Mouse (Mus musculus) embryonic facial prominence, embryonic 15.5 days (tissue): ENCODE data around the gene Abhd16b. TPM values are rescaled to one million over a fixed set of nuclear protein-coding genes. Genes with fewer than 3 reads are reported as not detected.

Experiments
- ATAC-seq: fragments of 200-750 bp; cut with Nextera tagmentation; 2 replicates; pipeline ENCODE4 v1.8.0; 2017; ENCODE audit warnings: low read depth, moderate TSS enrichment; ENCODE audit not compliant: insufficient number of reproducible peaks, low FRiP score, low TSS enrichment
- H3K27ac ChIP-seq: fragments of 300-500 bp; sonication (generic); replicated peaks from 2 replicates; pipeline ENCODE4 v1.5.1; 2015; ENCODE audit warnings: mild to moderate bottlenecking, inconsistent platforms
- H3K27me3 ChIP-seq: fragments of 300-500 bp; sonication (generic); 2 replicates; pipeline ENCODE4 v1.6.1; 2015; ENCODE audit warnings: inconsistent platforms
- H3K36me3 ChIP-seq: fragments of 300-500 bp; sonication (generic); 2 replicates; pipeline ENCODE4 v1.6.1; 2015; ENCODE audit warnings: mild to moderate bottlenecking, inconsistent platforms
- H3K4me1 ChIP-seq: fragments of 300-500 bp; sonication (generic); 2 replicates; pipeline ENCODE4 v1.6.1; 2015; ENCODE audit warnings: inconsistent platforms
- H3K4me2 ChIP-seq: fragments of 300-500 bp; sonication (generic); replicated peaks from 2 replicates; pipeline ENCODE4 v1.6.1; 2015; ENCODE audit warnings: mild to moderate bottlenecking, inconsistent platforms
- H3K4me3 ChIP-seq: fragments of 300-500 bp; sonication (generic); replicated peaks from 2 replicates; pipeline ENCODE4 v1.5.1; 2015; ENCODE audit warnings: mild to moderate bottlenecking, inconsistent platforms
- H3K9ac ChIP-seq: fragments of 300-500 bp; sonication (generic); 2 replicates; pipeline ENCODE4 v1.6.1; 2015; ENCODE audit warnings: inconsistent platforms
- H3K9me3 ChIP-seq: fragments of 300-500 bp; sonication (generic); replicated peaks from 2 replicates; pipeline ENCODE4 v1.6.1; 2016; ENCODE audit warnings: inconsistent platforms
- WGBS: fragments of 180-500 bp; shearing (Covaris S2); methylation state at CpG from one replicate; pipeline ENCODE4 v1.1.7; 2015; 5-methylcytosine and 5-hydroxymethylcytosine counted together
- polyA plus RNA-seq: library from polyadenylated mRNA; unstranded; fragments of >200 nt; fragmentation: Nextera tagmentation; extraction: Ambion mirVana; gene quantifications from 2 replicates; pipeline ENCODE4 v1.2.1, GENCODE M21; 2015

Gene Abhd16b
- 0.18 and 0.24 TPM in 2 replicates for polyA plus RNA-seq

GRCm38 (mm10) chr2:181493156-181493927 is at the start of gene Abhd16b:
Gene Abhd16b, plus strand, starts transcription at chr2:181493206.
- Histone ChIP-seq H3K9ac (no peak within 1 kb of the TSS), H3K27ac (no peak within 1 kb of the TSS), H3K36me3 (no peaks in the 10 kb centered on the region), H3K27me3 (no peaks in the 10 kb centered on the region), H3K9me3 (no peaks in the 10 kb centered on the region), H3K4me2 (no peak within 1 kb of the TSS), H3K4me1 (peaks cover 12% of the 10 kb centered on the region), H3K4me3 (no peak within 1 kb of the TSS)
- WGBS, result 81% methylated on average over 31 of the region's 31 CpGs
- ATAC-seq, result no peak

- no peak overlapping the region for H3K9ac ChIP-seq
- ATAC-seq, result no peak
- 61% methylated on average over 4 of the region's 4 CpGs for WGBS
- no peak overlapping the region for H3K27ac ChIP-seq
- no peaks in the 10 kb centered on the region for H3K9me3 ChIP-seq
- no peaks in the 10 kb centered on the region for H3K36me3 ChIP-seq
- no peak overlapping the region for H3K4me2 ChIP-seq
- no peak overlapping the region for H3K4me3 ChIP-seq
- peaks cover 10% of the 10 kb centered on the region for H3K27me3 ChIP-seq
- H3K4me1 ChIP-seq, result no peaks in the 10 kb centered on the region
Measured at GRCm38 (mm10) chr2:181452181-181452580, 40.8 kb upstream of the Abhd16b start.

- Histone ChIP-seq H3K9ac (no peak overlapping the region), H3K27me3 (peaks cover 20% of the 10 kb centered on the region), H3K9me3 (no peaks in the 10 kb centered on the region), H3K4me1 (peaks cover 6% of the 10 kb centered on the region), H3K36me3 (no peaks in the 10 kb centered on the region), H3K4me2 (no peak overlapping the region), H3K4me3 (no peak overlapping the region), H3K27ac (no peak overlapping the region)
- ATAC-seq, result no peak
- 43% methylated on average over 1 of the region's 1 CpGs for WGBS
Measured at GRCm38 (mm10) chr2:181453274-181453673, 39.7 kb upstream of the Abhd16b start.

GRCm38 (mm10) chr2:181455899-181456298 is 37.1 kb upstream of the Abhd16b start:
- H3K4me2 ChIP-seq, result no peak overlapping the region
- H3K4me1 ChIP-seq, result peaks cover 22% of the 10 kb centered on the region
- 70% methylated on average over 2 of the region's 2 CpGs for WGBS
- no peak for ATAC-seq
- H3K9ac ChIP-seq, result no peak overlapping the region
- peaks cover 44% of the 10 kb centered on the region for H3K27me3 ChIP-seq
- H3K9me3 ChIP-seq, result no peaks in the 10 kb centered on the region
- no peak overlapping the region for H3K27ac ChIP-seq
- no peaks in the 10 kb centered on the region for H3K36me3 ChIP-seq
- no peak overlapping the region for H3K4me3 ChIP-seq

GRCm38 (mm10) chr2:181457831-181458230 is 35.2 kb upstream of the Abhd16b start:
- 4% methylated on average over 15 of the region's 15 CpGs for WGBS
- Histone ChIP-seq H3K36me3 (no peaks in the 10 kb centered on the region), H3K4me2 (peak overlapping the region; percentile 100), H3K9me3 (no peaks in the 10 kb centered on the region), H3K27ac (no peak overlapping the region), H3K4me3 (peak overlapping the region; percentile 80), H3K4me1 (peaks cover 22% of the 10 kb centered on the region), H3K9ac (no peak overlapping the region), H3K27me3 (peaks cover 61% of the 10 kb centered on the region)
- no peak for ATAC-seq

GRCm38 (mm10) chr2:181458411-181459152 is 34.4 kb upstream of the Abhd16b start:
- no peak overlapping the region for H3K27ac ChIP-seq

GRCm38 (mm10) chr2:181459153-181459672 is 33.8 kb upstream of the Abhd16b start, which contains the start of gene Zbtb46:
Gene Zbtb46, minus strand, starts transcription at chr2:181459426.
- Histone ChIP-seq H3K4me1 (peaks cover 22% of the 10 kb centered on the region), H3K9ac (peak within 1 kb of the TSS; percentile 57), H3K27me3 (peaks cover 70% of the 10 kb centered on the region), H3K36me3 (no peaks in the 10 kb centered on the region), H3K27ac (no peak within 1 kb of the TSS), H3K4me2 (peak within 1 kb of the TSS; percentile 100), H3K9me3 (no peaks in the 10 kb centered on the region), H3K4me3 (peak within 1 kb of the TSS; percentile 80)
- ATAC-seq, result peak; percentile 91
- WGBS, result under 1% methylated on average over 27 of the region's 83 CpGs

More at GRCm38 (mm10) chr2:181458411-181459152, 34.4 kb upstream of the Abhd16b start:
- no peaks in the 10 kb centered on the region for H3K9me3 ChIP-seq
- peaks cover 22% of the 10 kb centered on the region for H3K4me1 ChIP-seq
- under 1% methylated on average over 71 of the region's 72 CpGs for WGBS
- H3K9ac ChIP-seq, result peak overlapping the region; percentile 57
- peak overlapping the region; percentile 80 for H3K4me3 ChIP-seq
- peak overlapping the region; percentile 100 for H3K4me2 ChIP-seq
- no peaks in the 10 kb centered on the region for H3K36me3 ChIP-seq
- H3K27me3 ChIP-seq, result peaks cover 67% of the 10 kb centered on the region
- no peak for ATAC-seq

GRCm38 (mm10) chr2:181459673-181460621 is 33.1 kb upstream of the Abhd16b start:
- Histone ChIP-seq H3K36me3 (no peaks in the 10 kb centered on the region), H3K4me1 (peaks cover 22% of the 10 kb centered on the region), H3K27me3 (peaks cover 72% of the 10 kb centered on the region), H3K9me3 (no peaks in the 10 kb centered on the region), H3K27ac (no peak overlapping the region), H3K4me3 (peak overlapping the region; percentile 80), H3K9ac (peak overlapping the region; percentile 37), H3K4me2 (peak overlapping the region; percentile 100)
- WGBS, result under 1% methylated on average over 71 of the region's 71 CpGs
- peak; percentile 13 for ATAC-seq

GRCm38 (mm10) chr2:181461536-181462100 is 31.4 kb upstream of the Abhd16b start:
- H3K4me2 ChIP-seq, result no peak overlapping the region
- no peaks in the 10 kb centered on the region for H3K36me3 ChIP-seq
- H3K27me3 ChIP-seq, result peaks cover 71% of the 10 kb centered on the region
- H3K27ac ChIP-seq, result no peak overlapping the region
- H3K9me3 ChIP-seq, result no peaks in the 10 kb centered on the region
- peaks cover 22% of the 10 kb centered on the region for H3K4me1 ChIP-seq
- no peak for ATAC-seq
- H3K9ac ChIP-seq, result no peak overlapping the region
- H3K4me3 ChIP-seq, result no peak overlapping the region
- 88% methylated on average over 1 of the region's 1 CpGs for WGBS

GRCm38 (mm10) chr2:181462604-181463003 is 30.4 kb upstream of the Abhd16b start:
- H3K4me1 ChIP-seq, result peaks cover 22% of the 10 kb centered on the region
- no peaks in the 10 kb centered on the region for H3K9me3 ChIP-seq
- WGBS, result 81% methylated on average over 1 of the region's 1 CpGs
- no peak overlapping the region for H3K4me3 ChIP-seq
- peaks cover 62% of the 10 kb centered on the region for H3K27me3 ChIP-seq
- H3K4me2 ChIP-seq, result no peak overlapping the region
- H3K27ac ChIP-seq, result no peak overlapping the region
- no peaks in the 10 kb centered on the region for H3K36me3 ChIP-seq
- no peak overlapping the region for H3K9ac ChIP-seq
- no peak for ATAC-seq
